Mouse (Mus musculus) bone marrow, adult 2 months (tissue): ENCODE results near the gene Frmpd3. TPM values are rescaled to one million over a fixed set of nuclear protein-coding genes. Genes with fewer than 3 reads are reported as not detected.

ENCODE experiments used
- H3K27ac ChIP-seq: fragments of 200-500 bp; 2 replicates; pipeline ENCODE4 v1.5.1; 2012; ENCODE audit warnings: low read depth, mild to moderate bottlenecking, control low read depth, inconsistent platforms, low read length; ENCODE audit not compliant: control insufficient read depth, poor library complexity, insufficient read depth
- H3K4me1 ChIP-seq: fragments of 200-500 bp; 2 replicates; pipeline ENCODE4 v1.6.1; 2011; ENCODE audit warnings: low read length; ENCODE audit not compliant: control insufficient read depth, insufficient read depth
- H3K4me3 ChIP-seq: fragments of 200-500 bp; replicated peaks from 2 replicates; pipeline ENCODE3; 2011; ENCODE audit warnings: mild to moderate bottlenecking, low read depth, low read length, control low read depth; ENCODE audit not compliant: control insufficient read depth
- CTCF ChIP-seq: fragments of 200-500 bp; IDR thresholded peaks from 2 replicates; pipeline ENCODE4 v1.5.1; 2011; ENCODE audit warnings: low read length, control low read depth; ENCODE audit not compliant: control insufficient read depth, insufficient read depth
- POLR2A ChIP-seq: fragments of 200-500 bp; IDR thresholded peaks from 2 replicates; pipeline ENCODE4 v1.6.1; 2011; ENCODE audit warnings: low read depth, mild to moderate bottlenecking, control low read depth, low read length, borderline replicate concordance; ENCODE audit not compliant: control insufficient read depth
- WGBS: fragments of 180-500 bp; shearing (Covaris S2); methylation state at CpG from one replicate; pipeline ENCODE4 v1.1.7; 2018; 5-methylcytosine and 5-hydroxymethylcytosine counted together
- polyA plus RNA-seq: library from polyadenylated mRNA; stranded (reverse); fragments of >200 nt; gene quantifications from 2 replicates; pipeline ENCODE4 v1.2.4, GENCODE M21; 2011; ENCODE audit warnings: low replicate concordance; ENCODE audit not compliant: missing spikeins, insufficient read depth, insufficient read length

Frmpd3 gene
- polyA plus RNA-seq, 1 experiment, result 11.2 TPM

DNA sequence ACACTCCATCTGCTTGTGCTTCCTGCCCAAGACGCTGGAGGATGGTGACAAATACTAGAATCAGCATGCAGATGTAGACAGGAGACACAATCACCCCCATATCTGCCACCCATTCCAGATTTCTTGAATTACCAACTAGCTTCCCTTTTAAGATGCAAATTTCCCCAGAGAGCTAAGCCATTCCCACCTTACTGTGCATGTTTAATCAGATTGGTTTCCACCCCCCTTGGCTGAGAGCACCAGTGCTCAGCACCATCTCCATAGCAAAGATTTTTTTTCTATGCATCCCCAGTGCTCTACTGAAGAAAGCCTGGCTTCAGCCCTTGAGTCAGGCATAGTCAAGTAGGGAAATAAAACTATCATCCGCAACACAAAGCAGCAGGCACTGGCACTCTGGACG lies 57.9 kb downstream of the Frmpd3 start:
- TF ChIP-seq CTCF, result no peak
- TF ChIP-seq POLR2A, result no peak

DNA sequence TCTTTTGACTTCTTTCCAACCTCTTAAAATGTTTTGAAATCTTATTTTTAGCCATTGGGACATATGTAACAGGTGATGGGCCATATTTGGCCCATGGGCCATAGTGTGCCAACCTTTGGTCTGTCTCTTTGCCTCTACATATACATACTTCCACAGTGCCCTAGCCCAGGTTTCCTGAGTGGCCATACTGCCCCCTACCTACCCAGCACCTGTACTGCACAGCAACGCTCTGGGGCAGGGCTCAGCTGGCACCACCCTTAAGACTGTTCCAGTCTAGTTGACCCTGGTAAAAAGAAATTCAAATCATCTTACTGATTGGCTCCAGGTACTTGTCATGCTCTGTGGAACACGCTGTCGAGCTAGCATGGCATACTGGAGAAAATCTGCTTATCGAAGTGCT lies 60.8 kb downstream of the Frmpd3 start:
- TF ChIP-seq CTCF (0 out of 2 replicates have a peak, but pooled peaks have one; percentile 7), POLR2A (no peak)
- Histone ChIP-seq H3K4me1 (no peaks in the 10 kb centered on the region), H3K27ac (no peak overlapping the region), H3K4me3 (no peak overlapping the region)
- WGBS, result 57% methylated on average over 4 of the region's 4 CpGs

More for the DNA sequence above, 57.9 kb downstream of the Frmpd3 start:
- Histone ChIP-seq H3K27ac (no peak overlapping the region), H3K4me1 (no peaks in the 10 kb centered on the region), H3K4me3 (no peak overlapping the region)
- WGBS, result 43% methylated on average over 3 of the region's 3 CpGs

DNA sequence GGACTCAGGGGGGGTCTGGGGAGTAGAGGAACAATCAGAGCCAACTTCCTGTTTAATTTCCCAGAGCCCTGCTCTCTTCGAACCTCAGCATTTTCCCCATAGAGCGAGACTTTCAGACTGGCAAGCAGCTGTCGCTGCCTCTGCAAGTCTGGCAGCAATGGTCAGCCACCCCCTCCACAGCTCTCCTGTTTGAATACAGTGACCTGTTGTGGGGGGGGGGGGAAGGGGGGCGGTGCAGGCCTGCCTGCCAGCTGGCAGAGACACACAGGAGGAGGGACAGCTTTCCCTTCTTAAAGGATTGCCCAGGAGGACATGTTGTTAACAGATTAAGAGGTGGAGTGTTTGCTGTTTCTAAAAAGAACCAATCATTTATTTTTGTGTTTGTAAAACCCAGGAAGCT lies 64.0 kb downstream of the Frmpd3 start:
- WGBS, result 36% methylated on average over 3 of the region's 4 CpGs
- TF ChIP-seq CTCF (no peak), POLR2A (no peak)
- Histone ChIP-seq H3K27ac (no peak overlapping the region), H3K4me3 (no peak overlapping the region), H3K4me1 (no peaks in the 10 kb centered on the region)

DNA sequence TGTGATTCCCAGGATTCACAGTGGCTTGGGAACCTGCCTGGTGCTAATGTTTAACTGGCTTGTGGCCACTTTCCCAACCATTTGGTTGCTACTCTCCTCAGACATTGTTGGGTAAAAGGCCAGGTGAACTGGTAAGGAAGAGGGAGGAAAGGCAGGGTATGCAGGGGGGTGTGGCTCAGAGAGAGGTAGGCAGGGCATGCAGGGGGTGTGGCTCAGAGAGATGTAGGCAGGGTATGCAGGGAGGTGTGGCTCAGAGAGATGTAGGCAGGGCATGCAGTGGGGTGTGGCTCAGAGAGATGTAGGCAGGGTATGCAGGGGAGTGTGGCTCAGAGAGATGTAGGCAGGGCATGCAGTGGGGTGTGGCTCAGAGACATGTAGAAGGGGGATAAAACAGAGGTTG lies 64.4 kb downstream of the Frmpd3 start:
- H3K4me1 ChIP-seq, result no peaks in the 10 kb centered on the region
- no peak overlapping the region for H3K27ac ChIP-seq
- TF ChIP-seq CTCF, result no peak
- no peak for TF ChIP-seq POLR2A
- no peak overlapping the region for H3K4me3 ChIP-seq

DNA sequence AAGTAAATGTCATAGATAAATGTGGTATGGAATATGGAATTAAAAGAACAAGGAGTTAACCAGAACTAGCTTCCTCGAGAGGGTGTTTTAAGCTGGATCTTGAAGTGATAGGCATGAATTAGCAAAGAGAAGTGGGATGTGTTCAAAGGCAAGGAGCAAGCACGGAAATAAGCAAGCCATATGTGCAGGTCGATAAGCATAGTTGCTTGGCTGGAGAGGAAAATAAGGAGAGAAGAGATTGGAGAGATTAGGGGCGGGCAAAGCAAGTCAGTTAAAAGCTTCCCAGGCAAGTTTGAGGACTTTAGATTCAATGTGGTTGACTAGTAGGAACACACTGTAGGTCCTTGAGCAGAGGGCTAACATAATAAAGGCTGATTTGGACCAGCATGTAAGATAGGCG lies 65.5 kb downstream of the Frmpd3 start:
- TF ChIP-seq POLR2A, result no peak
- Histone ChIP-seq H3K27ac (no peak overlapping the region), H3K4me3 (no peak overlapping the region), H3K4me1 (no peaks in the 10 kb centered on the region)
- 53% methylated on average over 5 of the region's 5 CpGs for WGBS

DNA sequence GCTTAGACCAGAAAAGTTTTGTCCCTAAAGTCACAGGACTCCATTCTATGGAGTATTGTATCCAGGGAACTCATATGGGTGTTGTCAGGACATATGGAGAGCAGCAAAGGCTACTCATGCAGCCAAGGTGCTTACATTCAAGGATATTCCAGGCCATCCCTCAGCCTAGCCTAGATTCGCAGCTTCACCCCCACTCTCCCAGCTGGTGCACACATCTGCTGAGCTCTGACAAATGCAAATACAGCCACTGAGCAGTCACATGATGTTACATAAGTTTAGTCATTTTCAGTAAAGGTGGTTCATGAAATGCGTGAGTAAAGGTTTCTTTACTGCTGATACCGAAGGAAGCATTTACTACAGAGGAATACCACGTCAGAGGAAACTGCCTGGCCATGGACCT lies 76.4 kb downstream of the Frmpd3 start:
- no peak for TF ChIP-seq POLR2A
- WGBS, result 82% methylated on average over 4 of the region's 4 CpGs
- no peaks in the 10 kb centered on the region for H3K4me1 ChIP-seq
- H3K27ac ChIP-seq, result no peak overlapping the region
- no peak overlapping the region for H3K4me3 ChIP-seq

DNA sequence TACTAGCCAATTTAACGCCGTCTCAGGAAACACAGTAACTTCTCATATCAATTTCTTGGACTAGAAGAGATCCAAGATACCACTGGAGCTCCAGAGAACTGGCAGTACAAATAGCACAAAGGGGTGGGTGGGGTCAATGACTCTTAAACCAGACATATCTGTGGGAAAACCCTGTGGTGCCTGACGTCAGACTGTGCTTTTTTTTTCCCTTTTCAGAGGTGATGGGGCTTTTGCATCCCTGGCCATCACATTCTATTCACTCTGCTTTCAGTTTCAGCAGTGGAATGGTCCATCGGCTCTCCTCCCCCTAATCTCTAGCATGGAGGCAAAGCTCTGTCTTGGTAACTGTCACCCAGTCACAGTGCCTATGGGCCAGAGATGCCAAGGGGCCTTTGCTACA lies 85.1 kb downstream of the Frmpd3 start:
- WGBS, result 69% methylated on average over 4 of the region's 4 CpGs
- no peak for TF ChIP-seq POLR2A
- TF ChIP-seq CTCF, result no peak
- Histone ChIP-seq H3K4me3 (no peak overlapping the region), H3K27ac (no peak overlapping the region), H3K4me1 (no peaks in the 10 kb centered on the region)

DNA sequence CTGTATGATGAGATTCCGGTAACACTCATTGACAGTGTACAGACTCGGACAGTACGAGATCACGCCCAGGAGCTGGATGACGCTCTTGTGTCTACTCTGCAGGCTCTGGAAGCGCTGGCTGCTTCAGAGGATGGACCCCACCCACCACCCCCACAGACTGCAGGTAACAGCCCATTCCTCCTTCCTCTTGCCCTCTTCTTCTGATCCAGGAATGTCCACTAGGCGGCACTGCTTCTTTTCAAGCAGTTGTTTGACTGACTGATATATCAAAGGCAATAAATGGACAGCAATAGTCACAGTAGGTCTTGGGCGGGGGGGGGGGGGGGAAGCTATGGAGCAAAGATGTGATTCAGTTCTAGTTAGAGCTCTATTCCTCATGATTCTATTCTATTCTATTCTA lies 86.2 kb downstream of the Frmpd3 start:
- TF ChIP-seq POLR2A (no peak), CTCF (no peak)
- H3K4me3 ChIP-seq, result no peak overlapping the region
- no peak overlapping the region for H3K27ac ChIP-seq
- WGBS, result 63% methylated on average over 8 of the region's 8 CpGs
- no peaks in the 10 kb centered on the region for H3K4me1 ChIP-seq

DNA sequence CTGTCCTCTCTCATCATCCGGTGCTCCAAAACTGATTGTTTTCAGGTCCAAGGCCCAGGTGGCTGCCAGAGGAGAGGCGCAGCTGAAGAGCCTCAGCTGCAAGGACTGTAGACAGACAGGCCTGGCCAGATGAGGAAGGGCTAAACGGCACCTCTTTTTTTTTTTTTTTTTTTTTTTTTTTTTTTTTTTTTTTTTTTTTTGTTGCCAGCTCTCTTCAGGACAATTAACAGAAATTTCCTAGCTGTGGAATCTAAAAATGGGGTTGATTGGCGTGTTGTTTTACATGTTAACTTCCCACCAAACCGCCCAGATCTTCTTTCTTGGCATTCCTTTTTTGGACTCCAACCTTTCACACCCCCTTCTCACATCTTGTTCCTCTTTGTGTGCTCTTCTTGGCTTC lies 87.9 kb downstream of the Frmpd3 start:
- 70% methylated on average over 5 of the region's 5 CpGs for WGBS
- Histone ChIP-seq H3K4me3 (no peak overlapping the region), H3K4me1 (no peaks in the 10 kb centered on the region), H3K27ac (no peak overlapping the region)
- TF ChIP-seq CTCF (no peak), POLR2A (no peak)

DNA sequence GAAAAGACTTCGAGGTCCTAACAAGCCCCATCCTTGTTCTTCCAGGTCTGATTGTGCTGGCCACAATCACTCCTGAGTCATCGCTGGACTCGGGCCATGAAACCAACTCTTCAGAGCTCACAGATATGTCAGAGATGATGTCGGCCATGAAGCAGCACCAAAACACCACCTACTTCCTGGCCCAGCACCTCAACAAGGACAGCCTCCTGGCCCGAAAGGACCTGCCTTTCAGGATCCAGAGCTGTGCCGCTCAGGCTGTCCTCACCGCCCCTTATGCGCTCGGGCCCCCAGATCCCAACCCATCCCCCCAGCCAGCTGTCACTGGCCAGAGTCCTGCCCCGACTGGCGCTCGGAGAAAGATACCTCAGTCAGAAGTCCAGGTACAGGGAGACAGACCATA lies 88.4 kb downstream of the Frmpd3 start:
- Histone ChIP-seq H3K27ac (no peak overlapping the region), H3K4me3 (no peak overlapping the region), H3K4me1 (no peaks in the 10 kb centered on the region)
- no peak for TF ChIP-seq CTCF
- TF ChIP-seq POLR2A, result no peak
- 75% methylated on average over 12 of the region's 12 CpGs for WGBS
